Mouse (Mus musculus) heart, postnatal 14 days (tissue): Measurements from ENCODE around the gene Lct. TPM values are rescaled to one million over a fixed set of nuclear protein-coding genes. Genes with fewer than 3 reads are reported as not detected.

ENCODE experiments used
- total RNA-seq, 2 experiments: library from RNA; stranded (reverse); gene quantifications; 2 replicates each; pipeline ENCODE4 v1.2.3; 2021

Lct gene
- total RNA-seq, 2 experiments from 2014 or later = 0.05 TPM; not detected in 1

Other genes with a start within 250 kb of the Lct start
- gene Zranb3, start 225.3 kb downstream of the Lct start, total RNA-seq = 1 to 10 TPM; 4.9 to 5.3 TPM
- gene R3hdm1, start 225.0 kb downstream of the Lct start, total RNA-seq = 10 to 100 TPM; 57.5 to 57.6 TPM
- 10 to 100 TPM; 37.8 to 41.5 TPM for gene Ubxn4, start 84.4 kb downstream of the Lct start, total RNA-seq
- 10 to 100 TPM in 1 of 2 experiments, 1 to 10 TPM in 1; 9.3 to 14.8 TPM for gene Mcm6, start 31.3 kb upstream of the Lct start, total RNA-seq
- 10 to 100 TPM; 53.1 to 56.4 TPM for gene Dars, start 89.0 kb upstream of the Lct start, total RNA-seq